Mouse (Mus musculus): Measurements from ENCODE around the gene Ulk1. TPM values are rescaled to one million over a fixed set of nuclear protein-coding genes. Genes with fewer than 3 reads are reported as not detected.

Ulk1 gene
- polyA plus RNA-seq (2017; shearing (Covaris generic)), result 98.3 TPM

GRCm38 (mm10) chr5:110809667-110810325, at the start of gene Ulk1:
Gene Ulk1 (minus strand): TSS chr5:110810097.

GRCm38 (mm10) chr5:110839678-110840365, 29.9 kb upstream of the Ulk1 start, which contains the start of the genes Hscb and Chek2:
Gene Hscb (minus strand): TSS chr5:110839777.
Gene Chek2 (plus strand): TSS chr5:110839979.

GRCm38 (mm10) chr5:110779998-110780760, 29.7 kb downstream of the Ulk1 start, which contains the start of gene Pus1:
Gene Pus1 (minus strand): TSS chr5:110780659.

GRCm38 (mm10) chr5:110770448-110771158, 39.3 kb downstream of the Ulk1 start, which contains the start of gene Ep400:
Gene Ep400 (minus strand): TSS chr5:110770717.

Other genes with a start within 250 kb of the Ulk1 start
- gene Noc4l, start 156.7 kb downstream of the Ulk1 start, polyA plus RNA-seq (2017; shearing (Covaris generic)), result 42.6 TPM
- gene Ddx51, start 156.6 kb downstream of the Ulk1 start, polyA plus RNA-seq (2017; shearing (Covaris generic)), result 47.4 TPM
- 46.4 TPM for gene Ep400, start 39.4 kb downstream of the Ulk1 start, polyA plus RNA-seq (2017; shearing (Covaris generic))
- gene Pus1, start 29.4 kb downstream of the Ulk1 start, polyA plus RNA-seq (2017; shearing (Covaris generic)), result 30.8 TPM
- gene Hscb, start 29.7 kb upstream of the Ulk1 start, polyA plus RNA-seq (2017; shearing (Covaris generic)), result 16.4 TPM
- 3.2 TPM for gene Chek2, start 29.9 kb upstream of the Ulk1 start, polyA plus RNA-seq (2017; shearing (Covaris generic))
- gene Ttc28, start 69.7 kb upstream of the Ulk1 start, polyA plus RNA-seq (2017; shearing (Covaris generic)), result 2.1 TPM

Data from effector memory CD4-positive, alpha-beta T cell, adult 7 months (primary cell).